Comparison of ENCODE assay signal across 27 mouse cellular contexts in genomic region chr5:121919216-121919615, GRCm38 (mm10).
"Had no signal": no experiment of that assay in that cellular context is flagged by ENCODE, and none has a peak within 500 bp of the region (broad histone marks: within the 10 kb centered on the region; RNA-seq: fewer than 3 reads in every experiment).

No protein-coding gene starts in this region.

- H3K9ac ChIP-seq: heart, embryonic 12.5 days; hindbrain, embryonic 14.5 days; intestine, embryonic 15.5 days; limb, embryonic 13.5 days; limb, embryonic 15.5 days; liver, embryonic 12.5 days; liver, embryonic 14.5 days had no signal

- H3K9me3 ChIP-seq: heart, embryonic 10.5 days; heart, embryonic 12.5 days; hindbrain, embryonic 10.5 days; hindbrain, embryonic 12.5 days; intestine, embryonic 15.5 days; limb, embryonic 13.5 days; limb, embryonic 15.5 days; liver, embryonic 12.5 days had no signal

- H3K4me3 ChIP-seq: gastrocnemius, adult 2 months; heart, embryonic 10.5 days; heart, embryonic 12.5 days; hindbrain, embryonic 10.5 days; hindbrain, embryonic 12.5 days; intestine, embryonic 15.5 days; layer of hippocampus, adult 2 months; left cerebral cortex, adult 2 months; limb, embryonic 13.5 days; limb, embryonic 15.5 days; liver, embryonic 12.5 days had no signal

- H3K4me1 ChIP-seq: intestine, embryonic 15.5 days had no signal

- H3K27ac ChIP-seq: gastrocnemius, adult 2 months; heart, embryonic 10.5 days; hindbrain, embryonic 10.5 days; intestine, embryonic 15.5 days; layer of hippocampus, adult 2 months; limb, embryonic 13.5 days; limb, embryonic 15.5 days; liver, embryonic 12.5 days; liver, embryonic 14.5 days had no signal

- ATAC-seq: hindbrain, embryonic 16.5 days; inflammation-experienced regulatory T-cells, adult 6 months; intestine, embryonic 15.5 days; intestine, postnatal 0 days; liver, embryonic 12.5 days had no signal

- H3K4me2 ChIP-seq: heart, embryonic 12.5 days; hindbrain, embryonic 12.5 days; hindbrain, embryonic 14.5 days; intestine, embryonic 15.5 days; limb, embryonic 13.5 days; limb, embryonic 15.5 days; liver, embryonic 12.5 days had no signal

- DNase-seq: gastrocnemius, adult 2 months; gastrocnemius, postnatal 10 days; gastrocnemius, postnatal 25 days; heart, adult 18-20 months; heart, postnatal 10 days; heart, postnatal 4 days; kidney, adult 18-20 months; kidney, adult 8-10 months; kidney, postnatal 10 days; kidney, postnatal 25 days; kidney, postnatal 4 days; left cerebral cortex, postnatal 4 days had no signal

- H3K36me3 ChIP-seq: heart, embryonic 10.5 days; heart, embryonic 12.5 days; hindbrain, embryonic 12.5 days; intestine, embryonic 15.5 days; limb, embryonic 13.5 days; limb, embryonic 15.5 days; liver, embryonic 12.5 days had no signal
